19 mouse cellular contexts compared by ENCODE assay signal in the genomic region with DNA sequence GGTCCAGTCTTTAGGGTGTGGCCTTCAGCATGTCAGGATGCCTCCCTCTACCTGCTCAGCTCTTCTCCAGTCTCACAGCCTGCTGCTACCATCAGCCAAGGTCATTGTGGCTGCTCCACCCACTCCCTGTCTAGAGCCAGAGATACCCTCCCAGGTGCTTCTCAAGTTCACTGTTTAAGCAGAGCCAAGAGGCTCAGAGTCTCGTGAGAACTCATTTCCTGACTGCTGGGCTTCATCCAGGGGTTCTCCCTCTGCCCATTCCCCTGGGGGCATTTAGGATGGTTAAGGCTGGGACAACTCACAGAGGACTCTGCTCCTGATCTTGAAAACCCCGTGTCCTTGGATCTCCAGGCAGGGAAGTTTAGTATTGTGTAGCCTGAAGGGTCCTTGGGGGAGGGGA.
DNase-seq lines count a peak whose midpoint lies in the region; ATAC-seq lines count a peak whose summit lies in the region.
"Had no signal": no experiment of that assay in that cellular context is flagged by ENCODE, and none has a peak within 500 bp of the region (broad histone marks: within the 10 kb centered on the region; RNA-seq: fewer than 3 reads in every experiment).

No protein-coding gene starts in this region.

- no peaks in the 10 kb centered on the region for H3K27me3 ChIP-seq in embryonic facial prominence, embryonic 14.5 days (replicated peaks; ENCODE audit: control insufficient read depth, insufficient read depth, low read length)
- H3K27me3 ChIP-seq in embryonic facial prominence, embryonic 10.5 days (replicated peaks; ENCODE audit: low read depth, poor library complexity, severe bottlenecking): no peaks in the 10 kb centered on the region
- no peaks in the 10 kb centered on the region for H3K27me3 ChIP-seq in midbrain, embryonic 15.5 days (replicated peaks)
- H3K27me3 ChIP-seq in midbrain, embryonic 14.5 days (ENCODE audit: control insufficient read depth, insufficient read depth, low read length): no peaks in the 10 kb centered on the region
- H3K27me3 ChIP-seq: heart, embryonic 12.5 days; hindbrain, embryonic 15.5 days had no signal

- H3K4me1 ChIP-seq in embryonic facial prominence, embryonic 14.5 days (ENCODE audit: control insufficient read depth, insufficient read depth, low read length): no peaks in the 10 kb centered on the region
- peaks cover 16% of the 10 kb centered on the region for H3K4me1 ChIP-seq in embryonic facial prominence, embryonic 10.5 days
- peaks cover 7% of the 10 kb centered on the region for H3K4me1 ChIP-seq in midbrain, embryonic 15.5 days
- H3K4me1 ChIP-seq in midbrain, embryonic 14.5 days (ENCODE audit: control insufficient read depth, insufficient read depth, low read length): no peaks in the 10 kb centered on the region
- H3K4me1 ChIP-seq: heart, embryonic 12.5 days; hindbrain, embryonic 15.5 days had no signal

- no peaks in the 10 kb centered on the region for H3K36me3 ChIP-seq in embryonic facial prominence, embryonic 14.5 days (ENCODE audit: control insufficient read depth, insufficient read depth, low read length)
- H3K36me3 ChIP-seq in embryonic facial prominence, embryonic 10.5 days (replicated peaks): no peaks in the 10 kb centered on the region
- H3K36me3 ChIP-seq in midbrain, embryonic 15.5 days (replicated peaks): no peaks in the 10 kb centered on the region
- H3K36me3 ChIP-seq in midbrain, embryonic 14.5 days (ENCODE audit: control insufficient read depth, insufficient read depth, low read length): no peaks in the 10 kb centered on the region
- H3K36me3 ChIP-seq: G1E; heart, embryonic 12.5 days; hindbrain, embryonic 10.5 days; hindbrain, embryonic 15.5 days had no signal

- ATAC-seq in embryonic facial prominence, embryonic 14.5 days (ENCODE audit: low read depth): peak; percentile 60; the same call in 1 of the 2 replicates
- 0 out of 2 replicates have a peak, but pooled peaks have one; percentile 24 for ATAC-seq in midbrain, embryonic 15.5 days (replicated peaks)
- no peak for ATAC-seq in midbrain, embryonic 14.5 days (ENCODE audit: low FRiP score, low TSS enrichment)
- ATAC-seq: inflammation-experienced regulatory T-cells, adult 6 months; intestine, postnatal 0 days had no signal

- peak; percentile 8 for DNase-seq in embryonic facial prominence, embryonic 14.5 days (ENCODE audit: low spot score)
- no peak for DNase-seq in embryonic facial prominence, embryonic 10.5 days (ENCODE audit: low spot score)
- no peak for DNase-seq in midbrain, embryonic 14.5 days
- peak; percentile 83 for DNase-seq in ZHBTc4 (ENCODE audit: low read depth, low spot score)
- DNase-seq in cerebellum, adult 11-12 months: no peak
- no peak for DNase-seq in gastrocnemius, postnatal 25 days
- DNase-seq: adrenal gland, adult 8-10 months; cerebellum, adult 2 months; cerebellum, postnatal 10 days; forebrain, postnatal 0 days; gastrocnemius, postnatal 14 days; kidney, adult 8-10 months had no signal

- 17% methylated on average over 2 of the region's 2 CpGs for WGBS in embryonic facial prominence, embryonic 14.5 days
- 31% methylated on average over 2 of the region's 2 CpGs for WGBS in embryonic facial prominence, embryonic 10.5 days
- WGBS in midbrain, embryonic 15.5 days: 61% methylated on average over 2 of the region's 2 CpGs
- 57% methylated on average over 2 of the region's 2 CpGs for WGBS in midbrain, embryonic 14.5 days

- H3K4me3 ChIP-seq in embryonic facial prominence, embryonic 14.5 days (ENCODE audit: low read depth, low read length): no peak overlapping the region
- H3K4me3 ChIP-seq in embryonic facial prominence, embryonic 10.5 days: no peak overlapping the region
- H3K4me3 ChIP-seq in midbrain, embryonic 15.5 days: no peak overlapping the region
- no peak overlapping the region for H3K4me3 ChIP-seq in midbrain, embryonic 14.5 days (replicated peaks; ENCODE audit: low read depth, low read length)
- H3K4me3 ChIP-seq: heart, embryonic 12.5 days; hindbrain, embryonic 10.5 days; hindbrain, embryonic 15.5 days had no signal

- no peak overlapping the region for H3K9ac ChIP-seq in embryonic facial prominence, embryonic 14.5 days (ENCODE audit: low read depth, low read length)
- no peak overlapping the region for H3K9ac ChIP-seq in midbrain, embryonic 15.5 days
- no peak overlapping the region for H3K9ac ChIP-seq in midbrain, embryonic 14.5 days (replicated peaks; ENCODE audit: low read length)
- H3K9ac ChIP-seq: forebrain, postnatal 0 days; heart, embryonic 12.5 days; hindbrain, embryonic 15.5 days had no signal

- no peaks in the 10 kb centered on the region for H3K9me3 ChIP-seq in embryonic facial prominence, embryonic 14.5 days (ENCODE audit: control insufficient read depth, low read length)
- H3K9me3 ChIP-seq in embryonic facial prominence, embryonic 10.5 days: no peaks in the 10 kb centered on the region
- H3K9me3 ChIP-seq in midbrain, embryonic 15.5 days: no peaks in the 10 kb centered on the region
- no peaks in the 10 kb centered on the region for H3K9me3 ChIP-seq in midbrain, embryonic 14.5 days (ENCODE audit: control insufficient read depth, low read length)
- H3K9me3 ChIP-seq: G1E; heart, embryonic 12.5 days; hindbrain, embryonic 10.5 days; hindbrain, embryonic 15.5 days had no signal

- H3K4me2 ChIP-seq in embryonic facial prominence, embryonic 14.5 days (ENCODE audit: low read depth, low read length): no peak overlapping the region
- no peak overlapping the region for H3K4me2 ChIP-seq in midbrain, embryonic 15.5 days
- no peak overlapping the region for H3K4me2 ChIP-seq in midbrain, embryonic 14.5 days (ENCODE audit: low read length)
- H3K4me2 ChIP-seq: heart, embryonic 12.5 days; hindbrain, embryonic 15.5 days had no signal

- no peak overlapping the region for H3K27ac ChIP-seq in embryonic facial prominence, embryonic 14.5 days (replicated peaks; ENCODE audit: low read depth, low read length)
- H3K27ac ChIP-seq in embryonic facial prominence, embryonic 10.5 days (replicated peaks): no peak overlapping the region
- H3K27ac ChIP-seq in midbrain, embryonic 15.5 days: no peak overlapping the region
- H3K27ac ChIP-seq in midbrain, embryonic 14.5 days (replicated peaks; ENCODE audit: low read depth, low read length): no peak overlapping the region
- H3K27ac ChIP-seq: hindbrain, embryonic 10.5 days; hindbrain, embryonic 15.5 days had no signal

Comparison
In these comparisons a context has a peak if more than half of its experiments do, and no peak if none do; other contexts are left out.
1. DNase-seq: peak in embryonic facial prominence, embryonic 14.5 days (single experiment) and ZHBTc4 (single experiment); none in embryonic facial prominence, embryonic 10.5 days (single experiment), midbrain, embryonic 14.5 days (single experiment), cerebellum, adult 11-12 months (single experiment) and gastrocnemius, postnatal 25 days (single experiment).